Mouse (Mus musculus) erythroblast, embryonic 14.5 days (primary cell): ENCODE measurements at regions not wholly inside any gene's neighbourhood (a gene's known extent, or its start where the extent isn't known, plus 50 kb on each side); places are given as distances from the start of the nearest gene placed in this dataset.

Experiments
- GATA1 ChIP-seq: IDR thresholded peaks from 2 replicates; pipeline ENCODE4 v1.6.1; 2012; ENCODE audit warnings: low read length, inconsistent platforms, mixed read lengths
- TAL1 ChIP-seq: IDR thresholded peaks from 3 replicates; pipeline ENCODE4 v1.6.1; 2012; ENCODE audit warnings: low read length, inconsistent platforms, mixed read lengths

DNA sequence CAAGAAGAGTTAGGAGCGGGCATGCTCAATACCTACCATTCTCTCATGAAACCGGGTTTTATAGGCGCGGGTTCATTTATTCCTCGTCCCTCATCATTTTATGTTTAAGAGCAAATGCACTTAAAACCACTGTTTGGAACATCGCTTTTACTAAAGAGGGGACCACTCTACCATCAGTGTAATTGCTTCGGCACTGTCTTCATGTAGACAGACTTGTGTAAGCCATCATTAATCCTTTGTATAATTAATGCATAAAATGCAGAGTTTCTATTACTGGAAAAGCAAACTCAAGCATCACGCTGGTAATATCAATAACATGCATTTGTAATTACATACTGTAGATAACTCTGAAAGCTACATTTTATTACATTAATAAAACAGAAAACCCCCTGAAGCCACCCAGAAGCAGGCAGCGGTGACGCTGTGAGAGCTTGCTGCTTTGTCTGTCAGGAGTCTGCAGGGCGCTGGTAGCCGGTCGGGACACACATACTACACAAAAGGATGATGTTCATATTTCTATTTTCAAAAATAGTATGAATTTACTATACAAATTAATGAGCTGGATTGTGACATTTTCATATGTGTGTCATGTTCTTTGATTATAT lies 99.2 kb downstream of the Zfp281 start:
- TF ChIP-seq GATA1, result no peak
- TF ChIP-seq TAL1, result no peak
